ENCODE assay signal across 11 mouse cellular contexts in the genomic region with DNA sequence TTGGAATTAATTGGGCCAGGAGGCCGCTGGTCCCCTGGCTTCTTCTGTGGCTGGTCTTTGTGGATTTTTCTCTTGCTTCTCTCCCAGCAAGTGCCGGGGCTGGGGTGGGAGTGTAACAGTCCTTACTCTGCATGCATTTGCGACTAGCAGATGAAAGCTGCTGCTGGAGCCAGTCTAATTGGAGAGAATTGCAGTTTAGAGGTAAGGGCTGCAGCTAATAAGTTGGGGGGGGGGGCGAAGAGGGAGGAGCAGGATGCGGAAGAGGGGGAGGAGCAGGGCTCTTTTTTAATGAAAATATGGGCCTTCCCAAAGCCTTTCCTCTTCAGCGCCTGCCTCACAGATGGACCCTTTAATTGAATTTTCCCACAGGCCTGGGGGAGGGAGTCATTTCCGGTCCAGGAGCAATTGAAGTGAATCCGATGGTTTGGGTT.
DNase-seq lines count a peak whose midpoint lies in the region; ATAC-seq and TF ChIP-seq lines count a peak whose summit lies in the region.
"Had no signal": no experiment of that assay in that cellular context is flagged by ENCODE, and none has a peak within 500 bp of the region (broad histone marks: within the 10 kb centered on the region; RNA-seq: fewer than 3 reads in every experiment).

No protein-coding gene starts in this region.

- no peak for TF ChIP-seq POLR2A in brain, embryonic 14.5 days (IDR thresholded peaks at IDR 0.05; ENCODE audit: borderline replicate concordance, extremely low read depth, insufficient read depth, insufficient read length, poor library complexity, severe bottlenecking)

- TF ChIP-seq CTCF in brain, embryonic 14.5 days (IDR thresholded peaks at IDR 0.05; ENCODE audit: borderline replicate concordance, extremely low read depth, insufficient read depth, insufficient read length) = no peak

- H3K9me3 ChIP-seq in midbrain, embryonic 11.5 days (ENCODE audit: control insufficient read depth, low read length) = no peaks in the 10 kb centered on the region

- intact Hi-C loops in heart, postnatal 10 days (cut with DNase I) = no loop called here

- no peaks in the 10 kb centered on the region for H3K27me3 ChIP-seq in midbrain, embryonic 11.5 days (ENCODE audit: control insufficient read depth, insufficient read depth, low read length)

- ATAC-seq in midbrain, embryonic 11.5 days (ENCODE audit: low FRiP score) = peak; percentile 33; the same call in 1 of the 2 replicates
- no peak for ATAC-seq in erythroblast, adult 5-6 weeks (replicated peaks; ENCODE audit: low FRiP score, poor library complexity, severe bottlenecking)

- H3K9ac ChIP-seq in midbrain, embryonic 11.5 days (ENCODE audit: low read length) = no peak overlapping the region

- H3K27ac ChIP-seq in midbrain, embryonic 11.5 days (ENCODE audit: low read depth, low read length) = no peak overlapping the region; the same call in 1 of the 2 replicates

- H3K4me3 ChIP-seq in midbrain, embryonic 11.5 days (ENCODE audit: low read depth, low read length) = no peak overlapping the region

- peak; percentile 12 for DNase-seq in ES-CJ7 (ENCODE audit: low read depth, low spot score)
- DNase-seq in brain, embryonic 14.5 days (ENCODE audit: low read depth) = peak; percentile 92
- peak; percentile 68 for DNase-seq in forelimb bud, embryonic 11.5 days (ENCODE audit: low read depth, low spot score)
- DNase-seq in midbrain, embryonic 11.5 days (ENCODE audit: low spot score, missing footprints) = no peak
- DNase-seq in heart, postnatal 10 days = no peak
- no peak for DNase-seq in gastrocnemius, postnatal 25 days
- DNase-seq: adrenal gland, postnatal 14 days; cerebellum, adult 9-10 months; spleen, adult 18-20 months; thymus, postnatal 25 days had no signal

- H3K36me3 ChIP-seq in midbrain, embryonic 11.5 days (ENCODE audit: control insufficient read depth, insufficient read depth, low read length) = no peaks in the 10 kb centered on the region

- H3K4me1 ChIP-seq in midbrain, embryonic 11.5 days (ENCODE audit: control insufficient read depth, insufficient read depth, low read length) = peaks cover 9% of the 10 kb centered on the region; the same call in 1 of the 2 replicates

- no peak overlapping the region for H3K4me2 ChIP-seq in midbrain, embryonic 11.5 days

- WGBS in midbrain, embryonic 11.5 days = 30% methylated on average over 7 of the region's 8 CpGs

Comparison
In these comparisons a context has a peak if more than half of its experiments do, and no peak if none do; other contexts are left out.
1. DNase-seq: peak in ES-CJ7 (single experiment), brain, embryonic 14.5 days (single experiment) and forelimb bud, embryonic 11.5 days (single experiment); none in midbrain, embryonic 11.5 days (single experiment), heart, postnatal 10 days (0 of 2) and gastrocnemius, postnatal 25 days (single experiment).